Mouse (Mus musculus): ENCODE measurements around the gene Man1a.

Man1a gene

GRCm38 (mm10) chr10:53913546-53914312 is 162.7 kb downstream of the Man1a start:
- no peak for DNase-seq

GRCm38 (mm10) chr10:53889512-53889911 is 186.9 kb downstream of the Man1a start:
- DNase-seq, result no peak

- no peak for DNase-seq
Measured at GRCm38 (mm10) chr10:53888382-53889110, 187.9 kb downstream of the Man1a start.

DNA sequence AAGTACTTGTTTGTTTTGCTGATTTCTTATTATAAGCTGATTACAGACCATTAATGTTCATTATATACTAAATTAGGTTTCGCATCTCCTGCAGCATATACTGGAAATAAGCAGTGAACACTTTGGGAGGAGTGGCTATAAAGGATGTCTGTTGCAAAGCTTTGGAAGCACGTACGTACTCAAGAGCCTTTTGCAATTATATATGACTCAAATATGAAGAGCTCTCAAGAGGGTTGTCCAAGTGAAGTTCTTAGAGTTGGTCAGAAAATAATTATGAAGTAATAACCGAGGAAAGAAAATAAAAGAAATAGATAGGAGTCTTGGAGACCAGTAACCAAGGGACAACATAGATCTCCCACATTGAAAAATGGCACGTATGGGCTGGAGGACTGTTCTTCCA is 189.9 kb downstream of the Man1a start:
- no peak for DNase-seq

DNA sequence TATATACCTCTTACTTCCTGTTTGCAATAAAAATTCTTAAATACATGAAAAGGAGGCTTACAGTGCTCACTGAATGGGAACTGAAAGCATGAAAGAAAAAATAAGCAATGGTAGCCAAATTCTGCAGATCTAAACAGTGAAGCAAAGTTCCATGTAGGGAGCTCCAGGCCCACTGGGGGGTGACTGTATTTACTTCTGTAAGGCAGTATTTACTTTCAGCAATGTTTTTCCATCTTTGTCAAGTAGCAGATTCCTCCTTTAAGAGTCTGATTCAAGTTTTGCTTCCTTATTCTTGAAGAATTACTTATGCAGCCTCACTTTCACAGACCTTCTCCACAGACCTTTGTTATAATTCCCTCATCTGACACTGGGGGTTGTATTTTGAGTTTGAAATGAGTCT is 195.1 kb downstream of the Man1a start:
- no peak for DNase-seq

DNA sequence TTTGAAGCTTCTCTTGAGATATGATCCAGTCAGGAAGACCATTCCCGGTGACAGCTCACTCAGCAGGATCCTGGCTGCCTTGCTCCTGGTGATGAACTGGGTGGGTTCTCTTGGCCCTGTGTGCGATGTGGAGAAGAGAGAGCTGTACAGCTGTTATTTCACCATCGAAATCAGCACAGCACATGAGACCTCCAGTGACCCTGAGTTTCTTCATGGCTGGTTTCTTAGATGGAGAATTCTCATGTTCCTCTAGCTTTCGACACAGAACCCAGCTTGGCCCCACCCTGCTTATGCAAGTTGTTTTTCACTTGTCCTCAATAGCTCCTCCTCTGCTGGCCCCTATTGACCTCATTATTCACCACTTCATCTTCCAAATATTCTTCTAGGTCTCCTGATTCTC is 200.5 kb downstream of the Man1a start:
- no peak for DNase-seq

- DNase-seq, result no peak
Measured at GRCm38 (mm10) chr10:53874191-53874590, 202.2 kb downstream of the Man1a start.

GRCm38 (mm10) chr10:53863486-53864357 is 212.7 kb downstream of the Man1a start:
- peak; percentile 11 for DNase-seq

DNA sequence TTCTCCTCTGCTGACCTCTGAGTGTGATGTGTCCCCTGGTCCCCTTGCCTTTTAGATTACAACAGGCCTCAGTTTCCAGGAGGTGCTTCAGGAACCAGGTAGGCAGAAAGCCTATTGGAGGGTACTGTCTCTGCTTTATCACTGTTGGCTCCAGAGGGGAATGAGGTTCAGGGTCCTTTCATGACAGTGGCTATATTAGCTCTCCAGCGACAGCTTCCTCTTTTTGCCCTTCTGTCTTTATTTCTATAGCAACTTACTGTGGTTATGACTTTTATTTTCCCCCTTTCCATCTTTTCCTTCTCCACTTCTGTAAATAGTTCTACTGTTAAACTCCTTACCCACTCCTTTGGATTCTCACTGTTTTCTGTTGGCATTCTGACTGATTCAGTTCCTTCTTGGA is 216.5 kb downstream of the Man1a start:
- no peak for DNase-seq

DNA sequence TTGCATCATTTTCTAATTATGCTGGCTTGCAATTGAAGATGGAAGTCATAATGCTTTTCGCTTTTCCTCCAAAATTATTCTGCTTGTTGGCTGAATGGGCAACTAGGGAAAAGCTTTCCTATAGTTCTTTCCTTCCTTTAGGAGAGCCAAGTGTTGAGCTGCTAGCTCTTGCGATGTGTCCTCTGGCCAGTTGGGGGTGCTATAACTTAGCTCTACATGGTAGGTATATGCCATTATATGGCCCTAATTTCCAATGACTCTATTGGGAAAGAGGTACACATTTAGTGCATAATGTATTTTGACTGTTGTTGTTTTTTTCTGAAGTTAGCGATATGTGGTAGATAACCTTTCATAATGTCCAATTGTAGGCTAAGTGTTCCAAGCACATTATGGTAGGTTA is 217.2 kb downstream of the Man1a start:
- DNase-seq, result no peak

Measured in cerebellum, adult 9-10 months (tissue).